Mouse (Mus musculus) left cerebral cortex, postnatal 4 days (tissue): ENCODE results near the gene Zbtb24. TPM values are rescaled to one million over a fixed set of nuclear protein-coding genes. Genes with fewer than 3 reads are reported as not detected.

ENCODE experiments used
- DNase-seq: peaks from one replicate; pipeline ENCODE4 v3.0.0-alpha.2; 2022
- intact Hi-C: fragments of 180-260 bp; cut with DNase I; formaldehyde crosslinking; loops from one replicate; pipeline ENCODE4 v1.15.1; 2025
- total RNA-seq, 2 experiments: library from RNA; stranded (reverse); gene quantifications; 2 replicates each; pipeline ENCODE4 v1.2.3; 2021

Gene Zbtb24
- total RNA-seq, 2 experiments from 2014 or later: 19.2 to 20.5 TPM

DNA sequence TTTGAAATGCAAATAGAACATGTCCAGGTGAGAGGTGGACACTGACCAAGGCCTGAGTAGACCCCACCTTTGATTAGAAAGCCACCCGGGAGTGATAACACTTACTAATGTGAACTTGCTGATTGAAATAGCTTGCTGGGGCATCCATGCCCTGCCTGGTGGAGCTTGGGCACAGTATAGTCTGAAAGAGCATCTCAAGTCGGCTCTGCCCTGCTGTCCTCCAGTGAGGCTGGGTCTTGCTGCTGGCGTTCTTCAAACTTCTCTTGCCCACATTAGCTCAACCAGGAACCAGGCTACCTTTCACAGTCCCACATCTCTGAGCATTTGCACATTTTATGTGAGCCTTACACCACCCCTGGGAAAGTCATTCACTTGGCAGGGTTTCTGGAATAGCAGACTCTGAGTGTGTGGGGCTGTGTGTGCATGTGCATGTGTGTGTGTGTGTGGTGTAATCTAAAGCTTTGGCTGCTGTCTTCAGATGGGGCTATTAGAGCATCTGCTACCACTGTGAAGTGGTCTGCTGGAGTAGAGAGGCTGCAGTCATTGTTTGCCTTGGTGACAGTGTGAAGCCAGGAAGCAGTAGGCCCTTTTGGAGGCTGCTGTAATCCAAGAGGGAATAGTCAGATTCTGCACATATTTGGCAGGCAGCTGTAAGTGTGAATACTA lies 11.0 kb downstream of the Zbtb24 start:
- intact Hi-C loops: no loop called here
- no peak for DNase-seq

- intact Hi-C loops: no loop called here
- DNase-seq: peak; percentile 60
These were observed 14.3 kb downstream of the Zbtb24 start for GRCm38 (mm10) chr10:41464401-41464955.

GRCm38 (mm10) chr10:41467325-41467724 lies 17.1 kb downstream of the Zbtb24 start:
- intact Hi-C loops: no loop called here
- DNase-seq: no peak

DNA sequence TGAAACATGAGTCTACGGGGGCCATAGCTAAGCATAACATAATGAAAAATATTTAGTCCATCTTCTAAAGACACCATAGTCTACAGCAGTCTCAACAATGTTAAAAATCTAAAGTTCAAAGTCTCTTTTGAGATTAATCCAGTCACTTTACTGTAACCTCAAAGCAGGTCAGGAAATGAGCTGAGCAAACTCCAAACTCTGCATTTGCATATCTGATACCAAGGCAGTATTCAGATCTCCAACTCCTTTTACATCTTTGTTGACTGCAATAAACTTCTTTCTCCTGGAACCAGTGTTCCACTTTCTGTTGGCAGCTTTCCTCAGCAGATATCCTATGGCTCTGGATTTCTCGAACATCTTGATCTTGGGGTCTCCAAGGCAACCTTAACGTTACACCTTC lies 20.5 kb downstream of the Zbtb24 start:
- intact Hi-C loops: no loop called here
- no peak for DNase-seq

DNA sequence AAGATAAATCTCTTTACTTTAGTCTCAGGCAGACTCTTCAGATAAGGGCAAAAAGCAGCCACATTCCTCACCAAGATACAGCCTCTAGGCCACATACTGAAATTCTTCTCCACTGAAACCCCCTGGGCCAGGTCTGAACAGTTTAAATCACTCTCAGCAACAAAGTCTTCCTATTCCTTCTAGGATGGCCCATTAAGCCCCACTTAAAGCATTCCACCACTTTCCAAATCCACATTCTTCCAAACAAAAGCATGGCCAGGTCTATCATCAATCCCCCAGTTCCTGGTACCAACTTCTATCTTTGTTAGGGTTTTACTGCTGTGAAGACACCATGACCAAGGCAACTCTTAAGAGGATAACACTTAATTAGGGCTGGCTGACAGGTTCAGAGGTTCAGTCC lies 22.4 kb downstream of the Zbtb24 start:
- no peak for DNase-seq
- intact Hi-C loops: no loop called here

DNA sequence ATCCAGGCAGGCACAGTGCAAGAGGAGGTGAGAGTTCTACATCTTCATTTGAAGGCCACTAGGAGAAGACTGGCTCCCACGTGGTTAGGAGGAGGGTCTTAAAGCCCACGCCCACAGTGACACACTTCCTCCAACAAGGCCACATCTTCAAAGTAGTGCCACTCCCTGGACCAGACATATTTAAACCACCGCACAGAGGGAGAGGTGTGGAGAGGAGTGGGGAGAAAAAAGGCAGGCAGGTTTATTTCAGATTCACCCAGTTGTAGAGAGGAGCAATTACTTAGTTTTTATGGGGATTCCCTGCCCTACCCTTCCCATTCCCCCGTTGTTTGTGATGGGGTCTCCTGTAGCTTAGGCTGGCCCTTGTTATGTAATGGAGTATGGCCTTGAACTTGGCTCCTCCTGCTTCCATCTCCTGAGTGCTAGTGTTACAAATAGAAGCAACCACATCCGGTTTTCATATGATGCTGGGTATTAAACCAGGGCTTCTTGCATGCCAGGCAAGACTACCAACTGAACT lies 22.8 kb downstream of the Zbtb24 start:
- no peak for DNase-seq

GRCm38 (mm10) chr10:41473782-41474468 lies 23.7 kb downstream of the Zbtb24 start:
- intact Hi-C loops: no loop called here

More for the DNA sequence above, 22.8 kb downstream of the Zbtb24 start:
- intact Hi-C loops: no loop called here

GRCm38 (mm10) chr10:41474981-41475391 lies 24.8 kb downstream of the Zbtb24 start:
- intact Hi-C loops: no loop called here
- DNase-seq: no peak

More at GRCm38 (mm10) chr10:41473782-41474468, 23.7 kb downstream of the Zbtb24 start:
- DNase-seq: no peak

DNA sequence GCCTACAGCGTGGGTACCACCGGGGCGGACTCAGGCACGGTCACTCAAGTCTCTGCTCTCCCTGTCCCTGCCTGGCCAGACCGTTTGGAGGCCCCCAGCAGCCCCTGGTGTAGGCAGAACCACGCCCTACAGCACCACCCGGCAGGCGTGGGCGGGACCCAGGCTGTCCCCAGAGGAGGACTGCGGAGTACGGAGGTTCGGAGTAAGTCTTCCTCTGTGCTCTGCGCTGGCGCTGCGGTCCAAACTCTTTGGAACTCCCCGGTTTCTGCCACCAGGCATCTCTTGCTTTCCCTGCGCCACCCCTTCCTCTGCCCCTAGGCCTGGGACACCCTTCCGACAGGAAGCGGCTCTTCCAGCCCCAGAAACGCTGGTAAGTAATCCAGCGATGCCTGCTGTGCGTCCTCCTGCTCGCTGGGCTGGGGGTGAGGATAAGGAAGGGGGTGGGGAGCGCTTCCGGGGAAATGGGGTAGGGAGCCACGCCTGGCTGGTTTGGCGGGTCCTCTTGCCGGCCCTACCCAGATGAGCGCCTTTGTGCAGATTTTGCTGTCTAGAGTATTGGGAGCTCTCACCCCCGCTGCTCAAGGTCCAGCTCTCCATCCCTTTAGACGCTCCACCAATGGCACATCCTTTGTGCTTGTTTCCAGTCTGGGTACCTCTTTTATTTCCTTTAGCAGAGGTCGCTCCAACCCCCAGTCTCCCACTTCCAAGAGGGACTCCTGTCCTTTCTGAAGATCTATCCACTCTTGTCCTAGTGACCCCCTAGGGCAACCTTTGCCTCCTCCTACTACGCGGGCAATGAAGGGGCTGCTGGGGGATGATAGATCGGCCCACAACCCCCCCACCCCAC lies 26.2 kb downstream of the Zbtb24 start, which contains the start of gene Mical1:
Gene Mical1 (plus strand): TSS at position 144 of the 847 bp plus-strand sequence.
- peak; percentile 62 for DNase-seq
- intact Hi-C loops: no loop called here

DNA sequence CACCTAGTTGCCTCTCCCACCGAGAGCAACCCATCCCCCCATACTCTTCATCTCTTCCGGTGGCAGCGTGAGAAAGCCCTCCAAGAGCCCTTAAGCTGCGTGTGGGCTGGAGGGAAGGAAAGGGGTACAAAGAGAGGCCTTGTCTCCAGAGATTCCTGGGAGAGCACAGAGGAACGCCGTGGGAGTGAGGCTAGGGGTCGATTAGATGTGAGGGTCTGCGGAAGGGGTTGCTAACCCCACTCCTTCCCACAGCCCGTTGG lies 26.8 kb downstream of the Zbtb24 start:
- intact Hi-C loops: no loop called here
- DNase-seq: no peak

- DNase-seq: peak; percentile 71
- intact Hi-C loops: no loop called here
These were observed 27.3 kb downstream of the Zbtb24 start for GRCm38 (mm10) chr10:41477278-41478181.

DNA sequence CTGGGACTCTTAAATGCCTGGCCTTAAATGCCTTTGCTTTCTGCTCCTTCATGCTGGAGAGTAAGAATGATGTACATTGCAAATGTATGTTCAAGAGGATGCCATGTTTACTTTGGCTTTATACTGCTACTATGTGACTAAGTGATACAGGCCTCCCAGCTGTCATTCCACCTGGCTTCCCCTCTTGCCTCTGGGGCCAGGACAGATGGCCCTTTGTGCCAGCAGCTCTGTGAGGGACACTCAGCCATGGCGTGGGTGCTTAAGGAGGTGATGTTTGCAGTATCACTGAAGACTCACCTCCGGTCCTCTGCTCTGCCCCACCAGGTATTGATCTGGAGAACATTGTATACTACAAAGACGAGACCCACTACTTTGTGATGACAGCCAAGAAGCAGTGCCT lies 29.8 kb downstream of the Zbtb24 start:
- intact Hi-C loops: no loop called here
- DNase-seq: no peak

DNA sequence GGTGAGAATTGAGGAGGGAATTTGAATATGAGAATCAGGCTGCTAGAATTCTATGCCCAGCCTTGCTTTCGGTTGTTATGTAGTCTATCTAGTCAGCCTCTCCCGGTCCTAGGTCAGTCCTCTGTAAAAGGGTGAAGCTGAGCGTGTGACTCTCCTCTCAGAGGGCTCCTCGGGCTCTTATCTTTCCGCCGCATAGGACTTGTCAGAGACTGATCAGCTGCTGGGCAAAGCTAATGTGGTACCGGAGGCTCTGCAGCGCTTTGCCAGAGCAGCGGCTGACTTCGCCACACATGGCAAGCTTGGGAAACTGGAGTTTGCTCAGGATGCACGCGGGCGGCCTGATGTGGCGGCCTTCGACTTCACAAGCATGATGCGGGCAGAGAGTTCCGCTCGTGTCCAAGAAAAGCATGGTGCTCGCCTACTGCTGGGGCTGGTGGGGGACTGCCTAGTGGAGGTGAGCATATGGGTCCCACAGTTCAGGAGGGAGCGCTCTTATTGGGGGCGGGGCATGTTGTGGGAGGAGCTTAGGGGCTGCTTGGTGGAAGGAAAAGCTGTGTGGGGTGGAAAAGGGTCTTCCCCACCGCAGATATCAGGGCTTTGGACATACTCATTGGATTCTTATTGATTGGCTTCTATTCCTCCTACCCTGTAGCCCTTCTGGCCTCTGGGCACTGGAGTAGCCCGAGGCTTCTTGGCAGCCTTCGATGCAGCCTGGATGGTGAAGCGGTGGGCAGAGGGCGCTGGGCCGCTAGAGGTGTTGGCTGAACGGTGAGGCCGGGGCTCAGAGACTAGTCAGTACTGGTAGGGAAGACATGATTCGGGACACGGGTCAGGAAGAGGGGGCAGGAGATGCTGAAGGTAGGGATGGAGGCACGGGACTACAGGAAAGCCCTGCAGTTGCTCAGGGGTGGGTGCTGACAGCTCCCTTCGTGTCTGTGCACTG lies 31.0 kb downstream of the Zbtb24 start:
- DNase-seq: no peak
- intact Hi-C loops: no loop called here

DNA sequence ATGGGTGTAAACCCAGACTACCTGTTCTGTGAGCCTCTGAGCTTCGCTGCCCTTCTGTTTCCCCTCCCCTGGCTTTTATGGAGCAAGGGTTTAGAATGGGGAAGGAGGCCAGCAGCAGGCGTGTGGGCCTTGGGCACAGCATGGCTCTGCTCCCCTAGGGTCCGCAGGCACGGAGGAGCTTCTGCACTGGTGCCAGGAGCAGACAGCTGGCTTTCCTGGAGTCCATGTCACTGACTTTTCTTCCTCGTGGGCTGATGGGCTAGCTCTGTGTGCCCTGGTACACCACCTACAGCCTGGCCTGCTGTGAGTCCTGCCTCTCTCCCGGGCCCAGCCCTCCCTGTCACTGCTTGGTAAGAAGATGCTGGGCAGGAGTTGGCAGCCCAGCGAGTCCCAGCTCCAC lies 32.3 kb downstream of the Zbtb24 start:
- DNase-seq: peak; percentile 64
- intact Hi-C loops: no loop called here

DNA sequence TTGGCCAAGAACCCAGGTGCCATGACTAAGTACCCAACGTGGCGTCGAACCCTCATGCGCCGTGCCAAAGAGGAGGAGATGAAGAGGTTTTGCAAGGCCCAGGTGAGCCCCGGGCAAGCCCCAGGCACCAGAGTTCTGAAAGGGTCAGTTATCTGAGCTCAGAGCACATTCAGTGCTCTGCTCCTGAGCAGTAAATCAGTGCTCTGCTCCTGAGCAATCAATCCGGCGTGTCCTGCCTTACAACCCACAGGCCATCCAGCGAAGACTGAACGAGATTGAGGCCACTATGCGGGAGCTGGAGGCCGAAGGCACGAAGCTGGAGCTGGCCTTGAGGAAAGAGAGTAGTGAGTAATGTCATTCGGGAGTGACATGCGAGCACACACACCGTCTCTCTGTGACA lies 35.6 kb downstream of the Zbtb24 start:
- intact Hi-C loops: no loop called here
- no peak for DNase-seq

DNA sequence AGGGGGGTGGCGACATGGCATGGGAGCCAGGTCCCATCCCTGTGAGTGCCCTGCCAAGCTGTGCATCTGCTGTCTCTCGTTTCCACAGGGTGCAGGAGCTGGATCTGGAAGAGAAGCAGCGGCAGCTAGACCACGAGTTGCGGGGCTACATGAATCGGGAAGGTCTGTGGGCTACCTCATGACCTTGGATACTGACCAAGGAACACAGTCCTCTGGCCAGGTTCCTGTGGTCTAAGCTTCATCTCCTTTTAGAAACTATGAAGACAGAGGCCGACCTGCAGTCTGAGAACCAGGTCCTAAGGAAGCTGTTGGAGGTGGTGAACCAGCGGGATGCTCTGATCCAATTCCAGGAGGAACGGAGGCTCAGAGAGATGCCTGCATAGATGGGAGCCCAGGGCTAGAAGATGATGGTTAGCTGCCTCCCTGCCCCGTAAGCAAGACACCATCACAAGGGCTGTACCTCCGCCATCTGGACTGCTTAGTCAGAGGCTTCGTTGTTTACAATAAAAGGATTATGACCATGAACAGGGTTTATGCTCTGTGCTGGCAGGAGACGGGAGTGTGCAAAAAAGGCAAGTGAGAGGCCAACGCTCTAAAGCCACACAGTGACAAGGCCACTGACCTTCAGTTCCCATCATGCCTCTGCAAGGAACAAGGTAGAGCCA lies 36.5 kb downstream of the Zbtb24 start:
- intact Hi-C loops: no loop called here
- DNase-seq: no peak

- intact Hi-C loops: no loop called here
- DNase-seq: no peak
These were observed 38.7 kb downstream of the Zbtb24 start for GRCm38 (mm10) chr10:41488877-41489276.

GRCm38 (mm10) chr10:41489294-41489693 lies 39.1 kb downstream of the Zbtb24 start:
- intact Hi-C loops: no loop called here
- DNase-seq: no peak
